Mouse (Mus musculus): ENCODE measurements at regions not wholly inside any gene's neighbourhood (a gene's known extent, or its start where the extent isn't known, plus 50 kb on each side); places are given as distances from the start of the nearest gene placed in this dataset.

DNA sequence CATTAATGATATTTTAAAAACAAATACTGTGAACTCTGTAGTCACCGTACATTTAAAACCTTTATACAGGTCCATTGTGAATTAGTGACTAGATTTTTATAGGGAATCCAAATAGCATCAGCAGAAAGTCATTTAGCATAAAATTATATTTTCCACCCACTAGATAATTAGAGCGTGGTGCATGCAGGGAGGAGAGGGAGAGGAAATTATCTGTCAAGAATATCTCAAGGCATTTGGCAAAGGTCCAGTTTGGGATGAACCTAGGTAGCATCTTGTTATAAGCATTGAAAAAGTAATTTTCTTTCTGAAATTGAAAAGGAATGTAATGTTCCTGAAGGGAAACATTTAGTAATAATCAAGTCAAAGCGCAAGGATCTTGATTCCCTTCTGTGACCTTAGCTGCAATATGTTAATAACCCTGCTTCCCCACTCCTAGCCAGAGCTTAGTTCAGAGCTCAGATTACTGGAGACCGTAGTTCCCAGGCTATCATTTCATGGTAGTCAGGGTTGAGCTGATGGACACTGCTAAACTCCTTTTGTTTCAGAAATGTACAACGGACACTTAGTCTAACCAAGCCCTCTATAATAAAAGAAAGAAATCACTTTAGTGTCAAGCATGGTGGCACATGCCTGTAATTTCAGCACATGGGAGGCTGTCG is 200.8 kb upstream of the Slc39a10 start:
- no peak for DNase-seq

DNA sequence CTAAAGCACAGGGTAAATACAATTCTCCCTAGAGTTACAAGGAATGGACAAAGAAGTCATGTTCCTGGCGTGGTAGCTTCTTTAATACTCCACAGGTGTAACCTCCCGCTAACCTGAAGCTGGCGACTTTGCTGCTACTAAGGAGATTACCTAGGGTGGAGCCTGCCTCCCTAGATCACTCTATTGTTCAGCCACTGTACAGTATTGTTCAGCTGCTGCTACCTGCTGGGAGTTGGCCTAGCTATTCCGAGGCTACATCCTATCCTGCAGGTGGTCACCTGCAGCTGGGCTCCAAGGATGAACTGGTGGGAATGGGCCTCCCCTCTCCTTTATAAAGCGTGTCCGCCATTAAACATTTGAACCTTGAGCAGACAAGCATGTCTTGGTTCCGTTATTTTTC is 183.8 kb upstream of the Slc39a10 start:
- DNase-seq, result no peak

GRCm38 (mm10) chr1:47058149-47058548 is 165.5 kb upstream of the Slc39a10 start:
- no peak for DNase-seq

- DNase-seq, result no peak
Observed at GRCm38 (mm10) chr1:47057344-47057743, 164.7 kb upstream of the Slc39a10 start.

DNA sequence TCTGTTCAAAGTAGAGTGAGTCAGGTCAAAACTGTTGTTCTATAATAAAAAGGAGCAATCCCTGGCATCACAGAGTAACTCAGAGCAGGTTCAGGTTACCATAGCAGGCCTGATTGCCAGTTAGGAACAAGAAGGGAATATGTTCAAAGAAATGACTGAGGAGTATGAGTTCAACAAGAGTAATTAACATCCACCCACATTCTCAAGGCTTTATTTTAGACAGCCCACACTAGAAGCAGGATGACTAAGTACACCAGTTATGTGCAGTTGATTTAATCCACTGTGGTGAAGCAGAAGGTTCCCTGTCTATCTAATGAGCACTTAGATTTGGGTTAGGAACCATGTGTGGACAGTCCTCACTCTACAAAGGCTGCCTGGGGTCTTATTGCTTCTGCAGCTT is 158.5 kb upstream of the Slc39a10 start:
- DNase-seq, result no peak

DNA sequence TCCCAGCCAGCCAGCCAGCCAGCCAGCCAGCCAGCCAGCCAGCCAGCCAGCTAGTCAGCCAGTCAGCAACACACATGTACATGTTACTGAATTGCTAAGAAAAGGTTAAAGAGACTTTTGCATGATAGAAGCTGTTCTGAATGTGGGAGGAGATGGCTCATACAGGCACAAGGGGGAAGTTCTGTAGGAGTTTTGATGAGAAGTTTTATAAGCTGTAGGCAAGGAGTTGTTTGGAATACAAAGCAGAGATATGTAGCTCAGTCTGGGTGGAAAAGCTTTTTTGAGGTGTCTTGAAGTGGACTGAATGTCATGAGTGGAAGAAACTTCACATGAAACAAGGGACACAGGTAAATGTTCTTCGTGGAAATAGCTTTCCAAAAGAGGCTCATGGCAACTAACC is 157.8 kb upstream of the Slc39a10 start:
- DNase-seq, result no peak

DNA sequence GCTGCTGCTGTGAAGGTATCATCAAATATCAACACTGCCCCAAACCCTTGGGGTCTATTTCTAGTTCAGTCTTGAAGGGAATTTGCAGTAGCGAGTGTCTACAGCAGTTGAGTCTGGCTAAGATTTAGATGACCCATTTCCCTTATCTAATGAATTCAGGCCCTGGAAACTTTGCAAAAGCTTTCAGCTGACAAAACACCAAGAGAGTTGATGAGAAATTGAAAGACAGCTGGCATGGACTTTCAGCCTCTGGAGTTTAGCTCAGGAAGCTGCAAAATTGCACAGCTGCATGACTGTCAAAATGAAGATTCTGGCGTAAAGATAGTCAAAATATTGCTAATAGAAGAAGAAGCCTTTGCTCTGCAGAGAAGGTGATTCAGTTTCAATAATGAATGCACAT is 144.9 kb upstream of the Slc39a10 start:
- no peak for DNase-seq

DNA sequence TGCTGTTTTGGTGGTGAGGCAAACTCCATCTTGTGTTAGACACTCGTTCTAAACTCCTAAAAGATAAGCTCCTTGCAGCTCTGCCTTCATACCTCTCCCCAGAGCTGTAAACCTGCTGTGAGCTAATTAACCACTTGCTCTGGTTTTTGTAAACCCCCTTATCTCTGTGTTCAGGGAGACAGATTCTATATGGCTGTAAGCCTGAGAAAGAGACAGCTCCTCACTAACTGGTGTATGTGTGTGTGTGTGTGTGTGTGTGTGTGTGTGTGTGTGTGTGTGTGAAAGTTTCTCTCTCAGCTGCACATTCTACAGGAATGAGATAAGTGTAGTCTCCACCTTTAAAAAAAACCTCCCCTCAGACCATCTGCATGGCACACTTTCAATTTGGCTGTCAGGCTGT is 126.7 kb upstream of the Slc39a10 start:
- DNase-seq, result no peak

- no peak for DNase-seq
Observed at GRCm38 (mm10) chr1:47014526-47014925, 121.9 kb upstream of the Slc39a10 start.

DNA sequence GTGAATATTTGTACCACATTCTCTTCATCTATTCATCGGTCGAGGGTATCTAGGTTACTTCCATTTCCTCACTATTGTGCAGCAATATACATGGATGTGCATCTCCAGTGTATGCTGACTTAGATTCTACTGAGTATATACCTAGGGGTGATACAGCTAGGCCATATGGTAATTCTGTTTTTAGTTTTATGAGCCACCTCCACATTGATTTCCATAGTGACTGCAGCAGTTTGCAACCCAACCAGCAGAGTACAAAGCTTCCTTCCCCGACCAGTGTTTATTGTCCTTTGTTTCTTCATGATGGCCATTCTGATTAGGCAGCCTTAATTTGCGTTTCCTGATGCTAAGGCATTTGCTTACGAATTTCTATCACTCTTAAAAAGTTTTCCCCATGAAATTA is 111.1 kb upstream of the Slc39a10 start:
- DNase-seq, result no peak

GRCm38 (mm10) chr1:46999337-46999736 is 106.7 kb upstream of the Slc39a10 start:
- DNase-seq, result no peak

DNA sequence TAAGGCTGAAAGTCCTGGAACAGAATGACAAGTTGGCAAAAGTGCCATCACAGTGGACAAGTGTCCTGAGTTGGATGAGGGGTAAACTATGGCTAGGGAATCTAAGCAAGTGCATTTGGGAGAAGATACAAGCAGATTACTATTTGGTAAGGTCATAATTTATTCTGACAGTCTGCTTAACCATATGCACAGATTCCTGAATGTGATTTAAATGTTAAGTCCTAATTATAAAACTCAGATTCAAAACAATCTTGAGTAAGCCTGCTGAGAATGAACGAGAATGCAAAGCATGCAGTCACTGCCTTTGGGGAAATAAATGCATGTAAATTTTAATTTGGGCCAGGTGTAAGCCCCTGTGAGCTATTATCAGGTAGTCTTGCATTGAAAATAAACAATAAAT is 93.3 kb upstream of the Slc39a10 start:
- no peak for DNase-seq

DNA sequence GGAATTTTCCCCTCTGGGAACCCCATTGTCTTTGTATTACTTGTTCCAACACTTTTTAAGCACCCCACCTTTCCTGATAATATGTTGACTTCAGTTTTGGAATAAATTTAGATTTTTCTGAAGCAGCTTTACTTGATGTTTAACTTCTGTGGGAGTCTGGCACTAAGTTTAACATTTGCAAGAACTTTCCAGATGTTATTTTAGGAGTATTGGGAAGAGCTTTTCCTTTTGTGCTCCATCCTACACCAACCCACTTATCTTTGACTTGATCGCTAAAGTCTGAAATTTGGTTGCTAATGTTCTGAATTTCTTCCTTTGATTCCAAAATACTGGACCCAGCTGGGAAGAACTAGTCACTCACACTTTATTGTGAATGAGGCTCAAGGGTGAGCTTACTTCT is 90.4 kb upstream of the Slc39a10 start:
- DNase-seq, result no peak

DNA sequence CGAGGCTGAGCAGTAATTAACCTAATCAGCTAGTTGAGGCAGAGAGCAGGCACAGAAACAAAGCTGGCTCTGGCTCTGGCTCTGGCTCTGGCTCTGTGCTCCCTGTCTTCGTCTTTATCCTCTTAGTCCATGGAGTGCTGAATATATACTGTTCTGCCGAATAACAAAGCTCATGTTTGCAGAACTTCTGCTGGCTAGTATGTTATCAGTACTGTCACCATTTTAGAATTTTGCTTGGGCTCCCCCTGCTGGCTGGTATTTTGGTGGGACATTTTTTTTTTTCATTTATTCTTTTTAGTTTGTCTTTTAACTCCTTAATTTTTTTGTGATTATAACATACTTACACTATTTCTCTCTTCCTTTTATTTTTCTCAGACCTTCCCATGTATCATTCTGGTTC is 77.8 kb upstream of the Slc39a10 start:
- peak; percentile 40 to 82 for DNase-seq

DNA sequence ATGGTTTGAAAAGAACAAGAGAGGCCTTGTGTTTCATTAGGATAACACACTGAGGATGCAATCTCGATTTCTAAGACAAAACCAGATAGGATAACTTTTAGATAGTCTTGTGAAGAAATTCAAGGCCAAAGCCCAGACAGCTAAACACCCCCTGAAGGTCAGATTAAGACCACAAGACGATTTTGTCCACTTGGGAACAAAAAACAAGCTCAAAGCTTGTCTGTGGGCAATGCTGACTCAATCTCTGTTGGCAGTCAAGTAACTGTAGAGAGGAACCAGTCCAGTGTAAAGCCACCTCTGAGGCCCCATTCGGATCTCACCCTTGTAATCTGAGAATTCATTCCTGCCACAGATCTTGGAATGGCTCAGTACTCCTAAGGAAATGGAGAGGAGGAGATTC is 75.7 kb upstream of the Slc39a10 start:
- DNase-seq, result no peak

DNA sequence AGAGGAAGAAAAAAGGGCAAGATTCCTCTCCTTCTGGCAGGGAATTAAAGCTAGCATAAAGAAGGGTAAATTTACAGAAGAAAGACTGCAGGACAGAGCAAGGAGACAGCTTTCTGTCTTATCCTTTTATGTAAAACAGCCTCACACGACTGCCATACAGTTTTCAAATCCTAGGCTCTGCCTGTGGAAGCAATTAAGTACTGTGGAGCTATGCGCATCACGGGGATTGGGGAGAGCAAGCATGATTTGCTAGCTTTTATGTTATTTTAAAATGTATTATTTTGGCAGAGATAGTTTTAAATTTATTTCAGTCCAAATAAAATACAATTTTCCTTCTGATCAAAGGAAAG is 74.2 kb upstream of the Slc39a10 start:
- DNase-seq, result no peak

DNA sequence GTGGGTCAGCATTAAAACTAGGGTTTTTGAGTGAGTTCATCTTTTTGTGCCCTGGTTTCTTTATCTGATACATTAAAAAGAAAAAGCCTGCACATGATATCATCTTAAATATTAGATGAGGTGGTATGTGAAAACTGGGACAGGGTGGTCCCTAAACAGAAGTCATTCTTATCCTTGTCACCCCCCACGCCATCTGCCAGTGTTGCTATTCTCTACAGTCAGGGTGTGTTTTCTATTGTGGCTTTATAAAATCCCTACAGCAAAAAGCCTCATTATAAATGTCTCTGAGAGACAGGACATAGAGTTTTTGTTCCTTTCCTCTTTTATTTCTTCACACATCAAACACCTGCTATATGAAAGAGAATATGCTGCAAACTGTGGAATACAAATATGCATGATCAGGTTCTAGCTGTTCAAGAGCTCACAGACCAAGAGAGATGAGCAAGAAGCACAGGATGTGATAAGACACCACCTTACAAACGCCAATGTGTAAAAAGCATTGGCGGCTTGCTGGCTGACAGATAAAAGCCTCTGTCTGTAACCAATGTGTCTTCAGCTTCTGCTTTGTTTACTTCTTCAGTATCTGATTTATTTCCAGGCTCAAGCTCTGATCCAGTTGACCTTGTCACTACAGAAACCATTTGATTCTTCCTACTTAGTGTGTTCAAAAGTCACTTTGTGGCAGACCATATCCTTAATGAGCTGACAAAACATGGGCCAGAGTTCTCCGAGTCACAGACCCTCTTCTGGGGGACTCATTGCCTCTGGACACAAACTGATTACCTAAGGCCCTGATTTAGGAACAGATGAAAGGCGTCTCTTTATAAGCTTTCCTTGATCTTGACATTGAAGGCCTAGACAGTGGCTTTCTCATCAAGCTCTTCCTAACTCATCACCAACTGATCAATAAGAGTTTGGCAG is 73.6 kb upstream of the Slc39a10 start:
- no peak for DNase-seq

GRCm38 (mm10) chr1:46963973-46964727 is 71.5 kb upstream of the Slc39a10 start:
- DNase-seq, result no peak
